Mouse (Mus musculus) cortical plate, adult 2 months (tissue): Measurements from ENCODE around the gene Kcnab1. TPM values are rescaled to one million over a fixed set of nuclear protein-coding genes. Genes with fewer than 3 reads are reported as not detected.

Experiments
- H3K27ac ChIP-seq: fragments of 200-500 bp; 2 replicates; pipeline ENCODE4 v1.5.1; 2012; ENCODE audit warnings: low read length, control low read depth, inconsistent platforms; ENCODE audit not compliant: insufficient read depth
- H3K4me1 ChIP-seq: fragments of 200-500 bp; 2 replicates; pipeline ENCODE4 v1.6.1; 2011; ENCODE audit warnings: low read length; ENCODE audit not compliant: control insufficient read depth, insufficient read depth
- H3K4me3 ChIP-seq: fragments of 200-500 bp; 2 replicates; pipeline ENCODE4 v1.5.1; 2011; ENCODE audit warnings: mild to moderate bottlenecking, low read length, control low read depth; ENCODE audit not compliant: insufficient read depth
- CTCF ChIP-seq: fragments of 200-500 bp; IDR thresholded peaks from 2 replicates; pipeline ENCODE4 v1.5.1; 2011; ENCODE audit warnings: mild to moderate bottlenecking, control low read depth, low read length; ENCODE audit not compliant: insufficient read depth; ENCODE audit errors: extremely low read depth
- POLR2A ChIP-seq: fragments of 200-500 bp; IDR thresholded peaks from 2 replicates; pipeline ENCODE4 v1.6.1; 2011; ENCODE audit warnings: mild to moderate bottlenecking, low read length, control low read depth; ENCODE audit not compliant: insufficient read depth; ENCODE audit errors: extremely low read depth
- polyA plus RNA-seq: library from polyadenylated mRNA; depleted of rRNA; stranded (reverse); fragments of >200 nt; gene quantifications from 2 replicates; pipeline ENCODE4 v1.2.3, GENCODE M21; 2012

Gene Kcnab1
- polyA plus RNA-seq, 1 experiment, result 50.9 TPM

GRCm38 (mm10) chr3:65200611-65201010, 91.4 kb downstream of the Kcnab1 start:
- Histone ChIP-seq H3K4me1 (no peaks in the 10 kb centered on the region), H3K27ac (no peak overlapping the region), H3K4me3 (no peak overlapping the region)
- TF ChIP-seq POLR2A (no peak), CTCF (no peak)

GRCm38 (mm10) chr3:65203361-65204117, 94.4 kb downstream of the Kcnab1 start:
- H3K4me3 ChIP-seq, result no peak overlapping the region
- no peak overlapping the region for H3K27ac ChIP-seq
- no peak for TF ChIP-seq CTCF
- no peak for TF ChIP-seq POLR2A
- no peaks in the 10 kb centered on the region for H3K4me1 ChIP-seq

GRCm38 (mm10) chr3:65204356-65205075, 95.3 kb downstream of the Kcnab1 start:
- TF ChIP-seq CTCF, result no peak
- no peak for TF ChIP-seq POLR2A
- Histone ChIP-seq H3K4me3 (no peak overlapping the region), H3K27ac (no peak overlapping the region)

GRCm38 (mm10) chr3:65205539-65206020, 96.4 kb downstream of the Kcnab1 start:
- Histone ChIP-seq H3K27ac (no peak overlapping the region), H3K4me1 (no peaks in the 10 kb centered on the region), H3K4me3 (no peak overlapping the region)
- no peak for TF ChIP-seq CTCF
- no peak for TF ChIP-seq POLR2A

More at GRCm38 (mm10) chr3:65204356-65205075, 95.3 kb downstream of the Kcnab1 start:
- H3K4me1 ChIP-seq, result no peaks in the 10 kb centered on the region

- Histone ChIP-seq H3K4me3 (no peak overlapping the region), H3K4me1 (peaks cover 3% of the 10 kb centered on the region), H3K27ac (no peak overlapping the region)
- no peak for TF ChIP-seq CTCF
- TF ChIP-seq POLR2A, result no peak
These were observed 104.5 kb downstream of the Kcnab1 start for GRCm38 (mm10) chr3:65213725-65214124.

GRCm38 (mm10) chr3:65214635-65215034, 105.5 kb downstream of the Kcnab1 start:
- H3K27ac ChIP-seq, result no peak overlapping the region
- no peak overlapping the region for H3K4me3 ChIP-seq
- TF ChIP-seq POLR2A (no peak), CTCF (no peak)
- H3K4me1 ChIP-seq, result peaks cover 3% of the 10 kb centered on the region

GRCm38 (mm10) chr3:65217673-65218579, 108.7 kb downstream of the Kcnab1 start:
- TF ChIP-seq POLR2A (no peak), CTCF (no peak)
- H3K27ac ChIP-seq, result no peak overlapping the region

GRCm38 (mm10) chr3:65220287-65220686, 111.1 kb downstream of the Kcnab1 start:
- Histone ChIP-seq H3K4me1 (peaks cover 3% of the 10 kb centered on the region; the same call in 1 of the 2 replicates), H3K4me3 (no peak overlapping the region), H3K27ac (no peak overlapping the region)
- TF ChIP-seq POLR2A (no peak), CTCF (peak; percentile 22; the same call in 1 of the 2 replicates)

More at GRCm38 (mm10) chr3:65217673-65218579, 108.7 kb downstream of the Kcnab1 start:
- Histone ChIP-seq H3K4me3 (no peak overlapping the region), H3K4me1 (peaks cover 3% of the 10 kb centered on the region; the same call in 1 of the 2 replicates)

GRCm38 (mm10) chr3:65223635-65224034, 114.5 kb downstream of the Kcnab1 start:
- Histone ChIP-seq H3K27ac (no peak overlapping the region), H3K4me3 (no peak overlapping the region), H3K4me1 (no peaks in the 10 kb centered on the region; the same call in 1 of the 2 replicates)
- TF ChIP-seq CTCF (no peak), POLR2A (no peak)
